Mouse (Mus musculus) heart, embryonic 11.5 days (tissue): ENCODE results near the gene Ccr8. TPM values are rescaled to one million over a fixed set of nuclear protein-coding genes. Genes with fewer than 3 reads are reported as not detected.

Experiments used
- ATAC-seq: fragments of 200-750 bp; cut with Nextera tagmentation; replicated peaks from 2 replicates; pipeline ENCODE4 v1.8.0; 2017; ENCODE audit warnings: moderate library complexity; ENCODE audit not compliant: insufficient number of reproducible peaks, low FRiP score, low TSS enrichment
- H3K27ac ChIP-seq: fragments of 300-500 bp; sonication (generic); 2 replicates; pipeline ENCODE4 v1.5.1; 2014; ENCODE audit warnings: mild to moderate bottlenecking, low read depth, low read length
- H3K27me3 ChIP-seq: fragments of 300-500 bp; sonication (generic); 2 replicates; pipeline ENCODE4 v1.6.1; 2014; ENCODE audit warnings: mild to moderate bottlenecking, low read length, mixed read lengths; ENCODE audit not compliant: control insufficient read depth, insufficient read depth
- H3K36me3 ChIP-seq: fragments of 300-500 bp; sonication (generic); 2 replicates; pipeline ENCODE4 v1.6.1; 2014; ENCODE audit warnings: mild to moderate bottlenecking, low read length, moderate library complexity, mixed read lengths; ENCODE audit not compliant: control insufficient read depth, insufficient read depth
- H3K4me1 ChIP-seq: fragments of 300-500 bp; sonication (generic); 2 replicates; pipeline ENCODE4 v1.6.1; 2014; ENCODE audit warnings: low read length; ENCODE audit not compliant: control insufficient read depth, insufficient read depth
- H3K4me2 ChIP-seq: fragments of 300-500 bp; sonication (generic); 2 replicates; pipeline ENCODE4 v1.6.1; 2014; ENCODE audit warnings: mild to moderate bottlenecking, moderate library complexity
- H3K4me3 ChIP-seq: fragments of 300-500 bp; sonication (generic); 2 replicates; pipeline ENCODE4 v1.5.1; 2014; ENCODE audit warnings: low read depth, low read length
- H3K9ac ChIP-seq: fragments of 300-500 bp; sonication (generic); 2 replicates; pipeline ENCODE4 v1.6.1; 2014; ENCODE audit warnings: mild to moderate bottlenecking, low read depth, low read length, moderate library complexity
- H3K9me3 ChIP-seq: fragments of 300-500 bp; sonication (generic); replicated peaks from 2 replicates; pipeline ENCODE4 v1.6.1; 2016; ENCODE audit warnings: low read length; ENCODE audit not compliant: control insufficient read depth
- WGBS: fragments of 180-500 bp; shearing (Covaris S2); extraction: QIAGEN DNeasy Blood & Tissue Kit; methylation state at CpG from one replicate; pipeline ENCODE4 v1.1.7; 2014; ENCODE audit not compliant: insufficient replicate concordance; 5-methylcytosine and 5-hydroxymethylcytosine counted together
- polyA plus RNA-seq: library from polyadenylated mRNA; unstranded; fragments of >200 nt; fragmentation: Nextera tagmentation; extraction: Ambion mirVana; gene quantifications from 2 replicates; pipeline ENCODE4 v1.2.1, GENCODE M21; 2014

Gene Ccr8
- not detected in 2 replicates for polyA plus RNA-seq

DNA sequence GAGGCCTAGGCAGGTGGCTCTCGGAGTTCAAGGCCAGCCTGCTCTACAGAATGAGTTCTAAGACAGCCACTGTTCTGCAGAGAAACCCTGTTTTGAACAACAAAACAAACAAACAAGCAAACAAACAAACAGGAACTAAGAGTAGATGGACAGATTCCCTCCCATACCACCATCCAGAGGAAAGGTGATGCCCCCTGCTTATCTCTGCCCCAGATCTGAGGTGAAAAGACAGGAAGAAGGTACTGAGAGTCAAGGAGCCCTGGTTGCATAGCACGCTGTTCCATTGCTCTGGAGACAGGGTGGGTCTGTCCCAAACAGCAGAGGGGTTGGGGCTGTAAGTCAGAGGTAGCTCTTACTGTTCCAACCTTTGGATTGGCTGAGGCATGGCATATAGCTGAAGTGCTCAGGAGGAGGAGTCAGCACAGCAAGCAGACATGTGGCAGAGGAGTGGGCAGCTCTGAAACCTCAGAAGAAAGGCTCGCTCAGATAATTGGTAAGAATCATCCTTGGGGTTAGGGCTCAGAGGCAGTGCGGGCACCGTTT is at the start of gene Ccr8:
Gene Ccr8 (plus strand): TSS at position 419 of the 543 bp plus-strand sequence.
- no peak for ATAC-seq
- 74% methylated on average over 5 of the region's 5 CpGs for WGBS
- no peaks in the 10 kb centered on the region for H3K27me3 ChIP-seq
- no peak within 1 kb of the TSS for H3K9ac ChIP-seq
- H3K4me1 ChIP-seq: no peaks in the 10 kb centered on the region
- H3K4me2 ChIP-seq: no peak within 1 kb of the TSS
- no peak within 1 kb of the TSS for H3K4me3 ChIP-seq
- H3K9me3 ChIP-seq: 0 out of 2 replicates have a peak, but pooled peaks cover 4% of the 10 kb centered on the region
- no peak within 1 kb of the TSS for H3K27ac ChIP-seq
- no peaks in the 10 kb centered on the region for H3K36me3 ChIP-seq

DNA sequence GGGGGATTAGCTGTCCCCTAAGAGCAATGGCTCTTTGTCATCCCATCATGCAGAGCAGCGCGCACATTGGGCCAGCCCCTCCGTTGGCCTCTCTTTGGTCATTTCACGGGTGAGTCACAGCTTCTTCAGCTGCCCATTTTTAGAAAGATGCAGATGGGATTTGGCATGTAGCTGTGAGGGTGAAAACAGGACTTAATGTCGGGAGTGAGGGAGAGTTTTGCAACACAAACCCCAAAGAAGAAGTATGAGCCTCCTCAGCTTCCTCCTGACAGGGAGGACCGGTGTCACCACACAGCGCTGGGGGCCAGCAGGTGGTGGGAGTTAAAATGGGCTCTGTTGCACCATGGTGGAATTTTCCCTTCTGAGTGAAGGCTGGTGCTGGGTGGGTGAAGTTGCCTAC is 48.8 kb upstream of the Ccr8 start:
- H3K27me3 ChIP-seq: no peaks in the 10 kb centered on the region
- H3K4me2 ChIP-seq: no peak overlapping the region
- no peak overlapping the region for H3K4me3 ChIP-seq
- no peaks in the 10 kb centered on the region for H3K36me3 ChIP-seq
- 76% methylated on average over 7 of the region's 7 CpGs for WGBS
- no peaks in the 10 kb centered on the region; the same call in 1 of the 2 replicates for H3K9me3 ChIP-seq
- no peaks in the 10 kb centered on the region for H3K4me1 ChIP-seq
- no peak overlapping the region for H3K27ac ChIP-seq
- no peak overlapping the region for H3K9ac ChIP-seq
- ATAC-seq: no peak

DNA sequence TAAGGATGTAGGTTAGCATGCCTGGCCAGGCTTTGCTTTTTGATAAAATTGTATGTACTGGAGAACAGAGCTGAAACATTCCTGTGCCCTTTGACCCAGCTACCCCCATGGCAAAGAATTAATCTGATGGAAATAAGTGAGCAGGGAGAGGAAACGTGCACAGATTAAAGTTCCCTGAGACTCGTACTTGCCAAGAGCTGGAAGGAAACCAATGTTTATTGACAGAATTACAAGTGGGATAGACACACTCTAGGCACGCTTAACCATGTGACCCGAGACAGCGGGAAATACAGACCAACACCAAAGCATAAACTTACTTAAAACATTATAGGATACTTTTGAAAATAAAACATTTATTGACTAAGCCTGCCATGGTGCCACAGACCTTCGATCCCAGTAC is 43.4 kb upstream of the Ccr8 start:
- no peak overlapping the region for H3K4me3 ChIP-seq
- no peak for ATAC-seq
- H3K9me3 ChIP-seq: no peaks in the 10 kb centered on the region
- H3K36me3 ChIP-seq: no peaks in the 10 kb centered on the region
- H3K4me2 ChIP-seq: no peak overlapping the region
- H3K27ac ChIP-seq: no peak overlapping the region
- 68% methylated on average over 6 of the region's 6 CpGs for WGBS
- H3K9ac ChIP-seq: no peak overlapping the region
- H3K27me3 ChIP-seq: no peaks in the 10 kb centered on the region
- H3K4me1 ChIP-seq: no peaks in the 10 kb centered on the region

DNA sequence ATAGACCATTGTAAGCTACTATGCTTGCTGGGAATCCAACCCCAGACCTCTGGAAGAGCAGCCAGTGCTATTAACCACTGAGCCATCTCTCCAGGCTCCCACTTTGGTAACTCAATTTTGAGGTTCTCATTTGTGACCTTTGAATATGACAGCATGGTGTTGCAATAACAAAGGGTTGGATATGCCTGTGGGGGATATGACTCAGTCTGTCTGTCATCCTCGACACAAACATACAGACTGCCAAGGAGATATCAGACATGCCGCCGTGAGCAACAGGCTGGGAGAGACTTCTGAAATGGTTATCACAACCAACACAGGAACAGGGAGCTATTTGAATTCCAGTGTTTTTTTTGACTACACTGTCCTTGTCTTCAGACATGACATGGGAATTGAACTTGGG is 42.5 kb upstream of the Ccr8 start:
- no peak overlapping the region for H3K9ac ChIP-seq
- 40% methylated on average over 3 of the region's 3 CpGs for WGBS
- H3K4me1 ChIP-seq: no peaks in the 10 kb centered on the region
- no peak for ATAC-seq
- no peak overlapping the region for H3K4me2 ChIP-seq
- H3K36me3 ChIP-seq: no peaks in the 10 kb centered on the region
- no peak overlapping the region for H3K4me3 ChIP-seq
- H3K27me3 ChIP-seq: no peaks in the 10 kb centered on the region
- no peak overlapping the region for H3K27ac ChIP-seq
- H3K9me3 ChIP-seq: no peaks in the 10 kb centered on the region

DNA sequence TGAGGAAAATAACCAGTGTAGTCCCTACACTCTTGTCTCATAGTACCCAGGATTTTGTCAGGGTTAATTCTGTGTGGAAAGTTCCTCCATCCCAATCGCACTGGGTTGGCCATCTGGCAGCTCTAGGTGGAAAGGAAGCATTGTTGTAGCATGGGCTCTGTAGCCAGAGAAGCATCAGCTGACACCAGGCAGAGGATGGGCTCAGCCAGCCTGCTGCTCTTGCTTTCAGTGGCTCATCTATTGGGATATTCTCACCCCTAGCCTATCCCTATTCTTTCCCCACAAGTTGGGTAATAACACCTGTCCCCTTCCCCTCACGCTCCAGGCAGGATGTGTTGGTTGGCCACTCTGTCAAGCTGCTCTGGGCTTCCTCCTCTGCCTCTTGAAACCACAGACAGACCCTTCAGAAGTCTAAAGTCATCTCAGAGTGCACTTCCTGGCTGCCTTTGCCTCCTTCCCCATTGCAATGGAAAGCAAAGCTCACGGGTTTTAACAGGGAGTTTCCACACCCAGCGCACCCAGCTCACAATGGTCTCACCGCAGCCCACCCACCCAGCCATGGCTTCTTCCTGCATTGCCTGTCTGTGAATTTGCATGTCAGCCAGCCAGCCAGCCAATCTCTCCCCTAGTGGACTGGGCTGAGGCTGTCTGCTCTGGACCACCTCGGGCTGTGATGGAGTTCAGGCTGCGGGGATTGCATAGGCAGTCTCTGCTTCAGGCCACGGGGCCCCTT is 37.2 kb upstream of the Ccr8 start:
- H3K4me2 ChIP-seq: no peak overlapping the region
- no peak overlapping the region for H3K27ac ChIP-seq
- H3K9me3 ChIP-seq: no peaks in the 10 kb centered on the region
- H3K36me3 ChIP-seq: no peaks in the 10 kb centered on the region
- H3K4me3 ChIP-seq: no peak overlapping the region
- no peak for ATAC-seq
- H3K27me3 ChIP-seq: no peaks in the 10 kb centered on the region
- 51% methylated on average over 8 of the region's 8 CpGs for WGBS
- H3K4me1 ChIP-seq: no peaks in the 10 kb centered on the region
- H3K9ac ChIP-seq: no peak overlapping the region

DNA sequence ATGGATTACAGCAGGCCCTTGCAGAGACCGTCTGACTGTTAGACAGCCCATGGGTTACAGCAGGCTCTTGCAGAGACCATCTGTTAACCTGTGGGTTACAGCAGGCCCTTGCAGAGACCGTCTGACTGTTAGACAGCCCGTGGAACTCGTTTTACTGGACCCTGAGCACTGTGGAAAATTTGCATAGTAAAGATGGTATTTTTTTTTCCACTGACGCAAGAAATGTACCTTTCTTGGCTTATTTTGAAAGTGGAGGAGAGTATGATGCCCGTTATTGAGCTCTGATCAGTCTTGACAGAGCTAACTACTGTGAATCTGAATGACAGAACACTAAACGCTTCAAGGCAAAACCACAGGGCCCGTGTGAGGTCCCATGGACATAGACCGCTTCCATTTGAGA is 35.7 kb upstream of the Ccr8 start:
- H3K4me3 ChIP-seq: no peak overlapping the region
- H3K27me3 ChIP-seq: no peaks in the 10 kb centered on the region
- no peak for ATAC-seq
- H3K27ac ChIP-seq: no peak overlapping the region
- H3K4me2 ChIP-seq: no peak overlapping the region
- no peaks in the 10 kb centered on the region for H3K4me1 ChIP-seq
- no peak overlapping the region for H3K9ac ChIP-seq
- H3K9me3 ChIP-seq: no peaks in the 10 kb centered on the region
- 74% methylated on average over 9 of the region's 9 CpGs for WGBS
- no peaks in the 10 kb centered on the region for H3K36me3 ChIP-seq

GRCm38 (mm10) chr9:120058730-120059129 is 33.2 kb upstream of the Ccr8 start:
- no peaks in the 10 kb centered on the region for H3K27me3 ChIP-seq
- no peak overlapping the region for H3K4me3 ChIP-seq
- no peak for ATAC-seq
- H3K27ac ChIP-seq: no peak overlapping the region
- no peak overlapping the region for H3K9ac ChIP-seq
- WGBS: 63% methylated on average over 3 of the region's 3 CpGs
- H3K4me1 ChIP-seq: no peaks in the 10 kb centered on the region
- no peak overlapping the region for H3K4me2 ChIP-seq
- H3K9me3 ChIP-seq: no peaks in the 10 kb centered on the region
- H3K36me3 ChIP-seq: no peaks in the 10 kb centered on the region

GRCm38 (mm10) chr9:120064317-120064716 is 27.6 kb upstream of the Ccr8 start:
- no peak for ATAC-seq
- Histone ChIP-seq H3K36me3 (no peaks in the 10 kb centered on the region), H3K9ac (no peak overlapping the region)

DNA sequence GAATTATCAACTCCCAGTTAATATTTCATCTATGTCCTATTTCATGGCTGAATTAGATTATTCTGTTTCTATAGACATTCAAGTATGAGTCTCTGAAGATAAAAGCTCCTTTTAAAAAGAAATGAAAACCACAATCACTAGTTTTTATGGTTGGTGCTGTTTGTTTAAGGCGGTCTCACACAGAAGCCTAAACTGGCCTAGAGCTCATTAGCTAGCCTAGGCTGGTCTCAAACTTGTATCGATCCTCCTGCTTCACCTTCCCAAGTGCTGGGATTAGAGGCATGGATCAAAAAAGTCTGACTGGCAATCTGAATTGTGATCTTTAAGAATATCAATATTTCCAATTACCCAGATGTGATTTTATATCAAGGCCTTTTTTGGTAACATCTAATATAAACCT is 24.3 kb upstream of the Ccr8 start:
- Histone ChIP-seq H3K4me3 (no peak overlapping the region), H3K4me1 (no peaks in the 10 kb centered on the region), H3K27ac (no peak overlapping the region), H3K9me3 (no peaks in the 10 kb centered on the region), H3K36me3 (no peaks in the 10 kb centered on the region), H3K4me2 (no peak overlapping the region), H3K9ac (no peak overlapping the region), H3K27me3 (0 out of 2 replicates have a peak, but pooled peaks cover 3% of the 10 kb centered on the region)
- WGBS: 87% methylated on average over 2 of the region's 2 CpGs
- no peak for ATAC-seq

More at GRCm38 (mm10) chr9:120064317-120064716, 27.6 kb upstream of the Ccr8 start:
- H3K4me2 ChIP-seq: no peak overlapping the region
- 73% methylated on average over 4 of the region's 4 CpGs for WGBS
- no peak overlapping the region for H3K27ac ChIP-seq
- H3K4me1 ChIP-seq: no peaks in the 10 kb centered on the region
- H3K9me3 ChIP-seq: no peaks in the 10 kb centered on the region
- no peaks in the 10 kb centered on the region for H3K27me3 ChIP-seq
- H3K4me3 ChIP-seq: no peak overlapping the region
